Mouse (Mus musculus) cerebellum, postnatal 14 days (tissue): ENCODE measurements at regions not wholly inside any gene's neighbourhood (a gene's known extent, or its start where the extent isn't known, plus 50 kb on each side); places are given as distances from the start of the nearest gene placed in this dataset.
"Not testable (repeated sequence)": the region's sequence is repeated elsewhere in the genome, so short reads cannot be mapped to it uniquely, and the experiment has no call there.

Experiments used
- DNase-seq, 2 experiments: peaks; one replicate each; pipeline ENCODE4 v3.0.0; 2021; ENCODE audit warnings: mixed read lengths in 2 of 2

GRCm38 (mm10) chr13:7007091-7007490 is 358.5 kb upstream of the Pfkp start:
- DNase-seq: no peak

GRCm38 (mm10) chr13:6998508-6999278 is 350.1 kb upstream of the Pfkp start:
- DNase-seq: not testable (repeated sequence)

DNA sequence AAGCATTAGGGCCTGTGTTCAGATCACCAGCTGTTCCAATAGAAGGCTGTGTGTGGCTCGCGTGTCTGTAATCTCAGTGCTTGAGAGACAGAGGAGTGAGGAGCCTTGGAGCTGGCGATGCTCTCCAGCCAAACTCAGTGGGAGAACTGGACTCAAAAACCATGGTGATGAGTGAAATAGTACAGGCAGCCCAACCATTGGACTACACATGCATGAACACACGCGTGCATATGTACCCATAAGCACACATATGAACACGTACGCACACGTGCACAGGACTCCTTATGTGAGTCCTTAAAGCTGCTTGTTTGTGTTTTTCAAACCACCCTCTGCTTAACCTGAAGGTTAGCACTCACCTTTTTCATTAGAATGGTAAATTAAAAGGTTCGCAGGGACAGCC is 349.5 kb upstream of the Pfkp start:
- DNase-seq: no peak

- DNase-seq: no peak
These were observed 343.9 kb upstream of the Pfkp start for GRCm38 (mm10) chr13:6992323-6992994.

GRCm38 (mm10) chr13:6991714-6992113 is 343.1 kb upstream of the Pfkp start:
- no peak for DNase-seq

DNA sequence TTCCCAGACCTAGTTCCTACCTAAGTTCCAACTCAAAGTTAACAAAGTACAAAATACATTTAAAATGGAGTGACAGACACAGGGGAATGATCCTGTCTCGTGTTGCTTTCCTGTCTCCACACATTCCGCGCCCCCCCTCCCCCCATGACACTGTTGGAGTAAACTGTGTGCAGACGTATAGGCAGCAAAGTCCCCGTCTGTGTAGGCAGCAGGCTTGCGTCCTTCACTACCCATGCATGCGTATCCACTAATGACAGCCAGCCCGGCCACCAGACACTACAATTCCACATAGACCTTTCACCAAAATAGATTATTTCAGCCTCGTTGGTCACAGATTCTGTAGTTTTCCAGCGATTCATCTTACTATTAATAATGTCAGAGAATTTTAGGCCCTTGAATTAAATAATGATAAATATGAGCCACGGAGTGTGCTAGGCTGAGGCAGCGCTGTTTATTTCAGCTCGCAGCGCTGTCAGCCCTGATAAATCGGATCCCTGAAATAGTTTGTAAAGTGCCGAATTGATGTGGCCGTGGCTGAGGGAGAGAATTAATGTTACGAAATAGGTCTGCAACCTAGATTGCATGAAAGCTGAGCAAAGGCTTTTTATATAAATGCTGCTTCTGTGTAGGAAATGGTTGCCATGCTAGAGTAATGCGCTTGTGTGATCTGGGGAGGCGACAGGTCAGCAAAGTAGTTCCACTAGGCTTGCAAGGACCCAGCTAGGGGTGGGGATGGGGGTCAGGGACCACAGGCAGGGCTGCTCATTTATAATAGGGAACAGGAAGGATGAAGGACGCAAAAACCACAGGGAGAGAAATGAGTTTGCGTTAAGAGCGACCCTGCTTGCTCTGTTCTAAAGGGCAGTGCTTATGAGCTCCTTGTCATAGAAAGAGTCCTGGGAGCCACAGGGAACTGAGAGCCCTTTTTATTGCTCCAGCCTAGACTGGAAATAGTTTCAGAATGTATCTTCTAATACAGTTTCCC is 336.7 kb upstream of the Pfkp start:
- DNase-seq: no peak

- no peak for DNase-seq
These were observed 307.1 kb upstream of the Pfkp start for GRCm38 (mm10) chr13:6955713-6956112.

DNA sequence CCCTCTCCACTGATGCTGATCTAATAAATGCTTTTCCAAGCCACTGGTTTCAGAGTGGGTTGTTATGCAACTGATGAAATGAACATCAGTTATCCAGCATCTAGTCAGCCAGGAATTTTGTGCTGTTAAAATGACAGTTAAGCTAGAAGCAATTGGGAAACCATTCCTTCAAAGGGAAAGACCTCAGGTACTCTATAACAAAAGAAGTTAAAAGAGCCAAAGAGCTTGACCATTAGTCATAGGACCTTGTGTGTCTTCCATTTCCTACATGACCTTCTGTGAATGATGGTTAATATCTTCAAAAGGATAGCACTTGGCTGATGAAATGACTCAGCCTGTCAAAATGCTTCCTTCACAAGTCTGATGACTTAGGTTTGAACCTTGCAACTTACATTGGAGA is 275.6 kb upstream of the Pfkp start:
- no peak for DNase-seq

GRCm38 (mm10) chr13:6922357-6922721 is 273.8 kb upstream of the Pfkp start:
- no peak for DNase-seq

- no peak for DNase-seq
These were observed 273.2 kb upstream of the Pfkp start for GRCm38 (mm10) chr13:6921691-6922356.

DNA sequence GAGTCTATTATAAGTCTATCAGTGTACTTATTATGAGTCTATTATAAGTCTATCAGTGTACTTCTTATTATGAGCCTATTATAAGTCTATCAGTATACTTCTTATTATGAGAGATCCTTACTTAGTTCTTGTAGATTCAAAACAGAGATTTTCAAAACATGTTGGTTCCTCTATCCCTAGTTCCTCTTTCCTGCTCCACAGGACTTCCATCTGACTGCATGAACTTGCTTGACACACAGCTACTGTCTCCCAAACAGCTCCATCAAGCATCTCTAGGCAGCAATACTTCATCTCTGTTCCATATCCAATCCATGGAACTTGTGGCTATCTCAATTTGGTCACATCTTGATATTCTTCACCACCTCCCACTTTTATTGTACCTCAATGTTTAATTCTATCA is 257.4 kb upstream of the Pfkp start:
- no peak for DNase-seq

DNA sequence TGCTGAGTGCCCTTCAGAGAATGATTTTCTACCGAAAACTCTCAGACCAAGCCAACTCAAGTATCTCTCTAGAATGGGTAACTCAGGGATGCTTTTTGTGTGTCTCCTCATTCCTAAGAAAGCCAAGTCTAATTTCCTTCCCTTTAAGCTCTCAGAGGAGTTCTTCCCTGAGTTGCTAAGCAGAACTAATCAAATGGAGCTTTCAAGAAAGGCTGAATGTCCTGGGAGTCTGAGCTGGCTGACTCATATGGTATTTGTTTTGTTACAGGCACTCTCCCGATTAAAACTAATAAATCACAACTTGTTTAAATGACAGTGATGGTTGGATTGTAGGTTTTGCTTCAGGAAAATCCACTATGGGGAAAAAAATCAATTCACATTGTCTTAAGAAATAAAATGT is 253.1 kb upstream of the Pfkp start:
- no peak for DNase-seq

- DNase-seq: no peak
These were observed 249.1 kb upstream of the Pfkp start for GRCm38 (mm10) chr13:6897666-6898065.

- DNase-seq: no peak
These were observed 243.0 kb upstream of the Pfkp start for GRCm38 (mm10) chr13:6891458-6892076.

- DNase-seq: not testable (repeated sequence)
These were observed 240.9 kb upstream of the Pfkp start for GRCm38 (mm10) chr13:6889446-6889845.

DNA sequence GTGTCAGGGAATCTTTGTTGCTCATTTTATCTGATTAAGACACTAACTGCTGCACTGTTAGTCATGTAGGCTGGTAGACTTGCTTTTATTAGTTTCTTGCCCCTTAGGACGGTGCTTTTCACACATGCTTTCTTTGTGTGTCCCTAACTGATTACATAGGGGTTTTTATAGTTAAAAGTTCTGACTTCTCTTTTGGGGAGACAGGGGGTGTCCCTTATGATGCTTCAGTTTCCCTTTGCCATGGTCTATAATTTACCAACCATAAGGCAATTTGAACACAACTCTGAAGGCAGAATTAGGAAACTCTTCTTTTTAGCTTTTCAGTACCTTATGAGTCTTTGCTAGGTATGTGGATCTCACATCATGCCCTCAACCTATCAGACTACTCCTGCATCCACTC is 239.8 kb upstream of the Pfkp start:
- no peak for DNase-seq

DNA sequence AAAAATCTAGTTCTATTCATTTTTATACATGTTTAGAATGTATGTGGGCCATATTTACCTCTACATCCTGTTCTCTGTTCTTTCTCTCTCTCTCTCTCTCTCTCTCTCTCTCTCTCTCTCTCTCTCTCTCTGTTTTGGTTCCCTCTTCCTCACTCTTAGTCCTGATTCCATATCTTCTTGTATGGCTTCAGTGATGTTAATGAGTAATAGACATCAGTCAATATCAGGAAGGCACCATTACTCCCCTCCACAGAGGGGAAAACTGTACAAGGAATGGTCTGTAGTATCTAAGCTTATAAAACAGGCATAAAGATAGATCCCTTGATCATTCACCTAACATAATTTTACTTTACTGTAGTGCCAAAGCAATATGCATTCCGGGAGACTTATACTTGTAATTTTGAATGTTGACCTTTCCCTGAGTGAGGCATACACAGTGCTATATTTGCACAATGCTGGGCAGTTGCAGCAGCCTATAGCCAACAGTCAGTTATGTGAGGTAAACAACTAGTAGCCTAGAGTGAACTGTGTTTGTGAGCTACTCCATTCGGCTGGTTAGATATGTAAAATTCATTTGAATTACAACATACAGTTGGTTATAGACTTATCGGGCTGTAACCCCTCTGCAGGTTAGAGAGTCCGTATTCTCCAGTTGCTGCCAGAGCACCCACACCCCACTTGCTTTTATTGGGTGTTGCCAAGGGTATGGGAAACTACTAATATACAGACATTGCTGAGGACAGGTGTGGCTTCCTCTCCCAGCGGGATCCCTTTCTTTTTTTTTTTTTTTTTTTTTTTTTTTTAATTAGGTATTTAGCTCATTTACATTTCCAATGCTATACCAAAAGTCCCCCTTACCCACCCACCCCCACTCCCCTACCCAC is 228.7 kb upstream of the Pfkp start:
- DNase-seq: no peak

GRCm38 (mm10) chr13:6862186-6862585 is 213.6 kb upstream of the Pfkp start:
- peak in 1 of 2 experiments; percentile 3 for DNase-seq

DNA sequence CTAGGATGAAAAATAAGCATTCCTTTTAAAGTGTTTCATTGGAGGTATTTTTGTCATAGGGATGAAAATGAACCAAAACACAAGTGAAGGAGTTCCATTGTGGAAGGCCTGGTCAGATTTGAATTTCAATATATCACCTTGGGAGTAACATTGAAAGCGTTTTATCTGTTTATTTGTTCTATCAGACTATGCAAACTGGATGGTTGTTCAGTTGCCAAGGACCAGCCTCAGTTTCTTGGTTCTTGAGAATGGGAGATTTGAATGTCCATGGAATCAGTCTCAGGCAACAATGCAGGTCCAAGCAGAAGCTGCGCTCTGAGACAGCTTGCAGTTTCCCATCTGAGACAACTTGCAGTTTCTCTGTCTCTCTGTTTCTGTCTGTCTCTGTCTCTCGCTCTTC is 211.0 kb upstream of the Pfkp start:
- no peak for DNase-seq

GRCm38 (mm10) chr13:6855199-6856148 is 206.9 kb upstream of the Pfkp start:
- DNase-seq: no peak
